Mouse (Mus musculus) ES-E14 (cell line): ENCODE measurements around the gene Srcin1. TPM values are rescaled to one million over a fixed set of nuclear protein-coding genes. Genes with fewer than 3 reads are reported as not detected.

ENCODE experiments used
- DNase-seq: peaks from one replicate; pipeline ENCODE4 v3.0.0-alpha.2; 2013; ENCODE audit warnings: low read depth, low spot score
- H3K27ac ChIP-seq: 2 replicates; pipeline ENCODE4 v1.5.1; 2012; ENCODE audit warnings: low read depth, mild to moderate bottlenecking, low read length, moderate library complexity, mixed read lengths; ENCODE audit not compliant: poor library complexity, insufficient read depth, severe bottlenecking
- H3K36me3 ChIP-seq: 2 replicates; pipeline ENCODE4 v1.6.1; 2012; ENCODE audit warnings: mild to moderate bottlenecking, low read length, moderate library complexity, mixed read lengths; ENCODE audit not compliant: control insufficient read depth, poor library complexity, insufficient read depth, severe bottlenecking
- H3K4me1 ChIP-seq, 2 experiments: fragments of 150-350 bp in 1 of 2; sonication (generic) in 1 of 2; 2 replicates each; pipeline ENCODE4 v1.6.1; 2012; ENCODE audit warnings: low read length in 2 of 2, mild to moderate bottlenecking in 1 of 2, mixed read lengths in 1 of 2; ENCODE audit not compliant: control insufficient read depth in 2 of 2, insufficient read depth in 2 of 2, poor library complexity in 1 of 2
- H3K4me3 ChIP-seq, 2 experiments: fragments of 150-350 bp in 1 of 2; sonication (generic) in 1 of 2; 2 replicates each; pipeline ENCODE4 v1.5.1; 2012; ENCODE audit warnings: low read length in 2 of 2, low read depth in 1 of 2, mild to moderate bottlenecking in 1 of 2, mixed read lengths in 1 of 2; ENCODE audit not compliant: insufficient read depth in 1 of 2, poor library complexity in 1 of 2, severe bottlenecking in 1 of 2
- H3K9ac ChIP-seq: 2 replicates; pipeline ENCODE4 v1.6.1; 2012; ENCODE audit warnings: low read depth, mild to moderate bottlenecking, low read length, mixed read lengths; ENCODE audit not compliant: poor library complexity, insufficient read depth, severe bottlenecking
- H3K9me3 ChIP-seq: fragments of 150-350 bp; sonication (generic); 2 replicates; pipeline ENCODE4 v1.6.1; 2012; ENCODE audit warnings: low read depth, mild to moderate bottlenecking, low read length; ENCODE audit not compliant: control insufficient read depth, insufficient read depth
- CHD2 ChIP-seq: IDR thresholded peaks from 2 replicates; pipeline ENCODE4 v1.6.1; 2014; ENCODE audit warnings: mild to moderate bottlenecking, low read depth, low read length, inconsistent platforms
- HCFC1 ChIP-seq: IDR thresholded peaks from 2 replicates; pipeline ENCODE4 v1.6.1; 2012; ENCODE audit warnings: low read length, inconsistent platforms, borderline replicate concordance; ENCODE audit not compliant: insufficient read depth
- MAFK ChIP-seq: IDR thresholded peaks from 2 replicates; pipeline ENCODE4 v1.6.1; 2014; ENCODE audit warnings: mild to moderate bottlenecking, low read depth, low read length, inconsistent platforms; ENCODE audit not compliant: insufficient read depth
- ZC3H11A ChIP-seq: IDR thresholded peaks from 2 replicates; pipeline ENCODE4 v1.6.1; 2012; ENCODE audit warnings: low read depth, mild to moderate bottlenecking, inconsistent platforms, low read length, borderline replicate concordance
- ZNF384 ChIP-seq: IDR thresholded peaks from 2 replicates; pipeline ENCODE4 v1.6.1; 2012; ENCODE audit warnings: low read depth, low read length, inconsistent platforms
- in situ Hi-C, 2 experiments: fragments of 600-800 bp; cut with MboI; formaldehyde crosslinking; loops; one replicate each; pipeline ENCODE4 v1.15.1; 2025; ENCODE audit warnings: low sequenced_read_pairs in 2 of 2, inconsistent platforms in 1 of 2; ENCODE audit not compliant: unreplicated experiment in 2 of 2
- total RNA-seq: library from RNA; depleted of rRNA; stranded (reverse); fragments of 300-350 nt; gene quantifications from 2 replicates; pipeline ENCODE4 v1.2.3, GENCODE M21; 2012

The Srcin1 gene
- total RNA-seq, 1 experiment = 2.4 TPM

- no peaks in the 10 kb centered on the region for H3K9me3 ChIP-seq
- H3K9ac ChIP-seq = peak overlapping the region; percentile 86
- in situ Hi-C loops = no loop called here
- no peak for TF ChIP-seq ZNF384
- no peak for TF ChIP-seq CHD2
- no peak for TF ChIP-seq MAFK
- TF ChIP-seq HCFC1 = no peak
- TF ChIP-seq ZC3H11A = no peak
- H3K4me1 ChIP-seq = peaks cover 4 to 13% of the 10 kb centered on the region in 2 experiments; a peak in 3 of 4 replicates
- H3K36me3 ChIP-seq = no peaks in the 10 kb centered on the region
- peak overlapping the region; percentile 85 for H3K27ac ChIP-seq
- DNase-seq = peak; percentile 72
- H3K4me3 ChIP-seq = peak overlapping the region; percentile 72 to 89
Observed at GRCm38 (mm10) chr11:97599104-97599503, 23.1 kb upstream of the Srcin1 start.

- peak overlapping the region; percentile 72 to 89 for H3K4me3 ChIP-seq
- no peaks in the 10 kb centered on the region for H3K36me3 ChIP-seq
- peak; percentile 79 for DNase-seq
- peak overlapping the region; percentile 86 for H3K9ac ChIP-seq
- in situ Hi-C loops = no loop called here
- TF ChIP-seq ZNF384 (no peak), HCFC1 (no peak)
- peaks cover 6 to 7% of the 10 kb centered on the region in 2 experiments; a peak in 3 of 4 replicates for H3K4me1 ChIP-seq
- H3K27ac ChIP-seq = peak overlapping the region; percentile 85
- no peaks in the 10 kb centered on the region for H3K9me3 ChIP-seq
Observed at GRCm38 (mm10) chr11:97597945-97598691, 22.1 kb upstream of the Srcin1 start.

GRCm38 (mm10) chr11:97594136-97594535 lies 18.1 kb upstream of the Srcin1 start:
- in situ Hi-C loops = no loop called here
- no peak for TF ChIP-seq HCFC1
- TF ChIP-seq CHD2 = no peak
- TF ChIP-seq MAFK = no peak
- no peak for TF ChIP-seq ZC3H11A
- TF ChIP-seq ZNF384 = no peak
- peaks cover 1 to 3% of the 10 kb centered on the region in 2 experiments; a peak in 1 of 4 replicates for H3K4me1 ChIP-seq
- DNase-seq = no peak
- no peaks in the 10 kb centered on the region for H3K9me3 ChIP-seq
- no peak overlapping the region for H3K27ac ChIP-seq
- H3K36me3 ChIP-seq = no peaks in the 10 kb centered on the region
- no peak overlapping the region for H3K9ac ChIP-seq
- H3K4me3 ChIP-seq = peak overlapping the region in 1 of 2 experiments; percentile 58; a peak in 2 of 4 replicates

GRCm38 (mm10) chr11:97591910-97592309 lies 15.9 kb upstream of the Srcin1 start:
- in situ Hi-C loops = no loop called here
- no peak for TF ChIP-seq MAFK
- no peak for TF ChIP-seq CHD2
- TF ChIP-seq HCFC1 = no peak
- TF ChIP-seq ZC3H11A = no peak
- no peak for TF ChIP-seq ZNF384
- Histone ChIP-seq H3K4me3 (no peak overlapping the region), H3K27ac (no peak overlapping the region), H3K9me3 (no peaks in the 10 kb centered on the region), H3K9ac (no peak overlapping the region), H3K4me1 (peaks cover 1 to 4% of the 10 kb centered on the region in 2 experiments; a peak in 1 of 4 replicates), H3K36me3 (no peaks in the 10 kb centered on the region)
- no peak for DNase-seq
